Mouse (Mus musculus): ENCODE results near the gene Gm47791. TPM values are rescaled to one million over a fixed set of nuclear protein-coding genes. Genes with fewer than 3 reads are reported as not detected.

The Gm47791 gene
- not detected in 2 replicates for polyA plus RNA-seq (2012; rRNA removed)

DNA sequence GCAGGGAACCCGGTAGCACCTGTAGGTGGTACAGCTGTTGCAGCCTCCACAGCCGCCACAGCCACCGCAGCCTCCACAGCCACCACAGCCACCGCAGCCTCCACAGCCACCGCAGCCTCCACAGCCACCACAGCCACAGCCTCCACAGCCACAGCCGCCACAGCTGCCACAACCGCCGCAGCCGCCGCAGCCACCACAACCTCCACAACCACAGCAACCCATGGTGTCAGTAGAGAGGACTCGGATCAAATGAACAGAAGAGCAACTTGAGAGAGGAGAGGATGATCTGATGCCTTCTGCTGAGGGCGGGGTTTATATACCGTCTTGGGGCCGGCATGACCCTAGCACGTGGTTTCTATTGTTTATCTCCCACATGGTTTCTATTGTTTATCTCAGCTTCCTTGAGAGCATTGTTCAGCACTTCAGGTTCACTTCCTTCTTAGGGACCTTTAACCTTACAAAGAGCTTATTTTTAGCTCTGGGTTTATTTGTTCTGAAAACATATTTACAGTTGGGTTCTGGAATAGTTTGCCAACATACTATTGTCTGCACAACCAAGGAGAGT is at the start of gene Gm47791:
Gm47791 (minus strand) TSS at position 222 of the 565 bp plus-strand sequence.
- no peak for DNase-seq (ENCODE audit: low read depth)

DNA sequence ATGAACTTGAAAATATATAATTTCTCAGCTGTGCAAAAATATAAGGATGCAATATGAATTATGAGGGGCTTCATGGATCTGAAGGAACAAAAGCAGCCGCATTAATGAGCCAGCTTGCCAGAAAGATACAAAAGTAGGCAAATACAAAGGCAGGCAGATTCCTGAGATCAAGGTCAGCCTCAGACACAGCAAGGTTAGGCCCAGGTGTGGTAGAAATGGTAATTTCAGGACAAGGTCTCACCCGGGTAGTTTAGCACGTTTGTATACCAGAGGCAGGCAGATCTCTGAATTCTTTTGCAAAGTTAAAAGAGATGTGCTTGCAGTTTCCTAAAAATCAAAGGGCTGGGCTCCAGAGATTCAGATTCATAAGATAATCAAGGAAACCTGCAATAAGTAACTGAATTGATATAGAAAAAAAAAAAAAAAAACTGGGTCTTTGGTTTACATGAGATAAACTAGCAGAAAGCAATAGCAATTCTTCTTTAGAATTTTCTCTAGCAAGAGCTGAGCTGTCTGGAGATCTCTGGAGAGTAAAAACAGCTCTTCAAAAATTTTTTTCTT is 49.7 kb upstream of the Gm47791 start:
- no peak for DNase-seq (ENCODE audit: low read depth)

DNA sequence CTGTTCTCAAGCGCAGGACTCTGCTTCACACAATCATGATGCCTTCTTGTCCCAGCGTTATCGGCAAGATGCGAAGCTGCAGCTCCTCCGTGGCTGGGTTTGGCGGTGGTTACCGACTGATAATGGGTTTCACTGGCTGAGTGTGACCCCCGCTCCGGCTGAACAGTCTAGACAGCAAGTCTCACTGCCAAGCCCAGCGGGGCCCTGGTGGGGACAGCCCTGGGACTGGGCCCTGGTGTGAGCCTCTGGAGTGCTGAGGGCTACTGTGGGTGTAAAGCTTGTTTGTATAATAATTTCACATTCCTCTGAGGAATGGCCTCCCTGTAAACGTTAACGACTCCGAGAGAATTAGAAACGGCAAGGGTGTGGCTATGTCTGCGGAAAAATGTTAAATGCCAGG is 49.1 kb upstream of the Gm47791 start:
- DNase-seq (ENCODE audit: low read depth): no peak

DNA sequence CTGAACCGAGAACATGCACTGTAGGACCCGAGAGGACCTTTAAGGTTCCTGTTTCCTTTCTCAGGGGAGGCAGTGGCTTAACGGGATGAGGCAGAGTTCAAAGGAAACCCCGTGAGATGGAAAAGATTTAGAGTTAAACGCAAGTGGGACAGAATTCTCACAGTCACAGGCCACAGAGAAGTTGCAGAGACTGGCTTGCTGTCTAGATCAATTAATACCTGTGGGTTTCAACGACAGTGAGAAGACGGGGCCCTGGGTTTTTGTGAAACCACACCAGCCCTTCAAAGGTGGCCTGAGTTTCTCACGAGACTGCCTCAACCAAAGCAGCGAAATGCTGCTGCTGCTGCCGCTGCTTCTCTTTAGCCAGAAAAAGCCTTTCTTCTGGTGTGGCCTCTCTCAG is 48.3 kb upstream of the Gm47791 start:
- no peak for DNase-seq (ENCODE audit: low read depth)

DNA sequence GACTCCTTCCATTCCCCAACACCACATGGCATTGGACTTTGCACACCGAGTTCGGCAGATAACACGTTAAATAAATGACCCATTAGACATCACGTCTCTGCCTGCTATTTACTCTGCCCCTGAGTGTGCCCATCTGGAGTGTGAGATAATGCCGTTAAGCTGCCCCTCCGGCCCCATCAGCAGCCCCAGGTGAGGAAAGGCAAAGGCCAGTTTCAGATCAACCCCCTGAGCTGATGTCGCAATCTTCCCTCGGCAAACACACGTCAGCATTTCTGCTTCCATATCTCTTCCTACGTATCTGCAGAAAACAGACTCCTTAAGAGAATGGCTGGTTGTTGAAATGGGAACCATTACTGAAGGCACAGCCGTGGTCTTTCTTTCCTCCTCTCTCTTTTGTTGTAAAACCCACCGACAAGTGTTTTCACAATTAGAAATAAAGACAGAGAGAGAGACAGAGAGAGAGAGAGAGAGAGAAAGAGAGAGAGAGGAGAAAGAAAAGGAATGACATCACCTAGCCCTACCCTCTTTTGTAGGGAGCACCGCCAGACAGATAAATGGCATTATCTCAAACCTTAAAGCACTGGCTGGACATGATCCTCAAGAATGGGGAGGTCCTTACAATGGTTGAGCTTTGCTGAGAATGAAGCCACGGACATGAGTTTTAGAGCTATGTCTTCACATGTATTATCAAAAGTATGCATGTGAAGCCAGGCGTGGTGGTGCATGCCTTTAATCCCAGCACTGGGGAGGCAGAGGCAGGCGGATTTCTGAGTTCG is 45.1 kb upstream of the Gm47791 start:
- no peak for DNase-seq (ENCODE audit: low read depth)

DNA sequence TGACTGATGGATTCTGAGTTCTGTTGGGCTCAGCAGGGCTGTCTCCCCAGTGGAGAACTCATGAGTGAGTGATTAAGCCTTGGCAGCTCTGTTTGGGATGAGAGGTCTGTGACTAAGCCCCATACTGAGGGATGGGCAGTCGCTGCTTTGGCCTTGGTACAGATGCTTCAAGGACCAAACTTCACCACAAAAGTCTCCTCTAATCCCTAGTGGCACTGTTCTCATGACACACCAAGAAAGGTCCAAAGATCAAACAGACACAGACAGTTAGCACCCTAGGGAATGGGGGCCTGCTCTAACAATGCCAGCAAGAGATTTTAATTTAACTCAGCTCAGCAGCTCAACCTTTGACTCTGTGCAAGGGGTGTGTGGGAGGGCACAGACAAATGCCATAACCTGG is 40.7 kb upstream of the Gm47791 start:
- DNase-seq (ENCODE audit: low read depth): no peak

DNA sequence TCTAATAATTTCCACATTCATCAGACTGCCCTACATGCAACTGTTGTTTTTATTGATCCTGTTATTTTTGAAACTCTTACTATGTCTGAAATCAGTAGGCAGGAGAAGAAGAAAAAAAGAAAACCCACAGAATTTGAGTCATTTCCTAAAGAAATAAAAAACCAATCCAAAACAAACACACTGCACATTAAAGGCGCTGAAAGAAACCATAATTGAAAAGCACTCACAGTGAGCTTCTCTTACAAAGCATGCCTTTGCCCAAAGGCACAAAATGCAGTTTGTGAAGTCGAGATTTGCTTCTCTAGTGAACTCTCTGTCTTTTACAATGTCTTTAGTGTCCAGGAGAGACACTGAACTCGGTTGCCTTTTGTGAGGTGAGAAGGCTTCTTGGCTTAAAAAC is 37.5 kb upstream of the Gm47791 start:
- no peak for DNase-seq (ENCODE audit: low read depth)

DNA sequence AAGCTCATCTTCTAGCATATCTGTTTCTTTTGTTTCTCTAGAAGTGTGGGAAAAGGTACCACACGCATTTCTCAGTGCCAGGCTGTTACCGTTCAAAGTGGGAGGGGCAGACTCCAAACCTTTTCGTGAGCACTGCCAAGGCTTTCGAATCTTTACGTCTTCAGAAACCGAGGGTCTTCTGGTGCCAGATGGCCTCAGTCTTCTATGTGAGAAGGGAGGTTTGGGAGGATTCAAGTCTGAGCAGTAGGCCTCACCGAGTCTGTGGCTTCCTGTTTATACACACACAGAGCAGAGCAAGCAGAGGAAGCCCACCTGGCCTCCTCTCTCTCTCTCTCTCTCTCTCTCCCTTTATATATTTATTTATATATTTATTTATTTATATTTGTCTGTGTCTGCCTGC is 36.2 kb upstream of the Gm47791 start:
- DNase-seq (ENCODE audit: low read depth): no peak

DNA sequence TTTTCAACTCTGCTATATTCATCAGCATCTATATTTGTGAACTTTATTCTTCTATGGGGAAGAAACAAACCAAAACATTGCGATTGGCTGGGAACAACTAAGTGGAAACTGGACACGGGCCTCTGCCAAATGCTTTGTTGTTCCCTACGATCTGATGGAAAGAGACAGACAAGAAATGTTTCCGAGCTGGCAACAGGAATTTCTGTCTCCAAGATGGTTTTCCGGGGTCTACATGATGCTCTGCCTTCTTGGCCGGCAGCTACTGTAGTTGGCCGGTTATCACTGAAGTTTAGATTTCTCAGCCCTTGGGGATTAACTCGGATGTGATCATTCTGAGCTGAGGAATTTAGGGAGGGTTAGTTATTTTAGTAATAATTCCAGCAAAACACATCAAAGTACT is 35.3 kb upstream of the Gm47791 start:
- no peak for DNase-seq (ENCODE audit: low read depth)

DNA sequence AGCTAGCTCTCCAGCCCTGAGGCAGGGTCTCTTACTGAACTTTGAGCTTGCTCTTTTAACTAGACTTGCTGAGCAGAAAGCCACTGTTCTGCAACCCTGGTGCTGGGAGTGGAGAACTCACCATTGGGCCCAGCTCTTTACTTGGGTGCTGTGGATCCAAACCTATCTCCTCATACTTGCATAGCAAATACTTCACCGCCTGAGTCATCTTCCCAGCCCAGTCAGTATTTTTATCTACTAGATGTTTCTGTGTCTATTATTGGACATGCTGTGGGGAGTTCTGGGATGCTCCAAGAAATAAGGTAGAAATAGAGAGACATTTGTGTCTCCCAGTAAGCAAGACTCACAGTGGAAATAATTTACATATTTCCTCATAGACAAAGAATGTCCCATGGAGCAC is 33.0 kb upstream of the Gm47791 start:
- no peak for DNase-seq (ENCODE audit: low read depth)

DNA sequence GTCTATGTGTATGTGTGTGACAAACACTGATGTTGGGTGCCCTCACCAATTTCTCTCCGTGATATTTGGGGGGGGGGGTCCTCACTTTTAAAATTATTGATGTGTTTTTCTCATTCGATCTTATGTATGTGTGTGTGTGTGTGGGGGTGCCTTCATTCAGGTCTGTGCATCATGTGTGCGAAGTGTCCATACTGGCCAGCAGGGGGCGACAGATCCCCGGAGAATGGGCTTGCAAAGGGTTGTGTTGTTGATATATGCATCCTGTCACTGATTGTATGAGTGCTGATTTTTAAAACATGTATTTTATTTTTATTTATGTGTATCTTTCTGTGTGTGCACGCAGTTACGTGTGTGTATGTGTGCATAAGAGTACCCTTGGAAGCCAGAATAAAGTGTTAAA is 32.6 kb upstream of the Gm47791 start:
- DNase-seq (ENCODE audit: low read depth): no peak

DNA sequence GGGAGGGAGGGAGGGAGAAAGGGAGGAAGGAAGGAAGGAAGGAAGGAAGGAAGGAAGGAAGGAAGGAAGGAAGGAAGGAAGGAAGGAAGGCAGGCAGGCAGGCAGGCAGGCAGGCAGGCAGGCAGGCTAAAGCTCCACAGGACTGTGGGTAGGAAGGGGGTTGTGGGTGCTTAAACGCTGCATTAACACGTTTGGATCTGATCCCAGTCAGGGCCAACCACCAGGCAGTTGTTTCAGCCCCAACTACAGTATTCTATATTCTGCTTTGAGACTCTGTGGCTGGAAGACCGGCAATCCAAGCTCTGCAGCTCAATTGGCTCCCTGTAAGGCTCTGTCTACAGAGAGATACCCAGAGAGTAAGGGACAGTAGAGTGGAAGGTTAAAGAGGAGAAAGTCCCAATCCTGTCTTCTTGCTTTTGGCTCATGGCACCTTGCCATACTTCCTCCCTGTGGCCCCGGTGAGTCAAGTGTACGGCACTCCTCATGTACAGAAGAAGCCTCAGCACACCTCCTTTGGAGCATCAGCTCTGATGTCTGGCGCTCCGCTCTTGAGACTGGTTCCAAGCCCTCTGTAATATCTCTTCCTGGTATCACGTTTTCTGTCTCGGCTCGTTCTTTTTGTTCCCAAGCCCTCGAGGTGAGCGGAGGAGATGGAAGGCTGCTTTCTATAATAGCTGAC is 30.2 kb upstream of the Gm47791 start:
- no peak for DNase-seq (ENCODE audit: low read depth)

DNA sequence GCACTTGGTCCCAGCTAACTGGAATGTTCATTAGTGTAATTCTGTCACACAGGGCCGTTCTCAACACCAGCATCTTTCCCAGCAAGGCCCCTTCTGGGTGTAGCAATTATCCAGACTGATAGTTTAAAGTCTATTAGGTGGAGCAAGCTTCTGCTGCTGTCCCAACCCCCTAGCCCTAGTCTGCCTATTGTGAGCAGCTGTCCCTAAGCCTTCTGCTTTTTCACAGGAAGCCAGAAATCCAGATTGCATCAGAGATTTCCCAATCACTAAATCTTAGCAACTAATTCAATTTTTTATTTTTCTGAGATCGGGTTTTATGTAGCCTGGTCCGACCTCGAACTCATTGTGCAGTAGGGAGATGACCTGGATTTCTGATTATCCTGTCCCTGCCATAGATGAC is 27.9 kb upstream of the Gm47791 start:
- no peak for DNase-seq (ENCODE audit: low read depth)

DNA sequence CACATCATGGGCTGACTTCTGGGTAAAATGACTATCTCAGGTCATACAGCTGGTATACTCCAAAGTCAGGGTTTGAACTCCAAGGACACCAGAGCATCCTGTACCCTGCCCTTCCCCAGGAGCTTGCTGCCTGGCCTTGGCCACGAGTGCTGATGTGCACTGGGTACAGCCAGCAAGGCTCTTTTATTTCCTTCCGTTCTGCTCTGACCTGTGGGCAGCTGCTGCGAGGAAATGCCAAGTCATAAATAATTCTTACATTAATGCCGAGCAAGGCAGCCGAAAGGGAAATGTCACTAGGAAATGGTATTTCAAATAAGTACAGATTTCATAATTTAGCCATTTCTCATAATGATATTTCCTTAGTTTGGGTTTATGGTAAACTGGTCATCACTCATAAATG is 27.3 kb upstream of the Gm47791 start:
- no peak for DNase-seq (ENCODE audit: low read depth)

DNA sequence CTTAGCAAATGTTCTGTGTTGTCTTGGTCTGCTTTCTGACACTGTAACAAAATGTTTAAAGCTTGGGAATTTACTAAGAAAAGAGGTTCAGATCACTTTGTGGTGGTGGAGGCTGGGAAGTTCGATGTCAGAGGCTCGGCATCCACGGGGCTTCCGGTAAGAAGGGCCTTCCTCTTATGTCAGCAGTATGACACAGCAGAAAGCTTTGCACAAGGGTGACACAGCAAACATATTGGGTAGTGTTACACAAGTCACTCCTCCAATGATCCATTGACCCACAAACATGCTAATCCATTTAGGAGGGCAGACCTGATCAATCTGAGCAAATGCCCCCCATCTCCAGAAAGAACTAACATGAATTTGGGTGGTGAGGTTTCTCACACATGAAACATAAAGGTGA is 26.0 kb upstream of the Gm47791 start:
- no peak for DNase-seq (ENCODE audit: low read depth)

DNA sequence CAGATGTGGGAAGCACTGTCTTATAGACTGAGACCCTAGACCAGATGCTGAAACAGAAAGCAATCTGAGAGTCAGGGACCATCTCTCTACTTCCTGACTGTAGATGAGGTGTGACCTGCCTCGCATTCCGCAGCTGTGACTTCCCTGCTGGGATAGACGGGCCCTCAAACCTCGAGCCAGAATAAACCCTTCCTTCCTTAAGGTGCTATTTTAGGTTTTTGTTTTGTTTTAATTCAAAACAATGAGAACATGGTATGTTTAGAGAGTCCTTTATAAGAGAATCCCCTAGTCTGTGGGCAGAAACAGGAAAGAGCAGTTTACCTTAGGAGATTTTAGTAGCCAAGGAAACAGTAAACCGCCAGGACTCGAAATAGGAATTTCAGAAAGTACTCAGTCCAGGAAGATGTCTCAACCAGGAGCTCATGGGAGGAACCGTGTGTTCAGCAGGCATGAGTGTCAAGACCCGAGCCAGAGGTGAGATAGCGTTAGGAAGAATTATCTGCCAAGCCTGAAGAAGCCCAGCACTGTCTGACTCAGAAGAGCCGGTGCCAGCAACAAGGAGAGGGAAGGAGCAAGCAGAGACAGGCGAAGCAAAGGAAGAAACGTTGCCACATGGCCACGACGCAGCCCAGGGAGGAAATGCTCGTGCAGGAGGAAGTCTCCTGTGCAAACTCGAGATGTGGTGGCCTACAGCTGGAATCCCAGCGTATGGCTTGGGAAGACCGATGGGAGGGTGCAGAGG is 24.8 kb upstream of the Gm47791 start:
- DNase-seq (ENCODE audit: low read depth): no peak

DNA sequence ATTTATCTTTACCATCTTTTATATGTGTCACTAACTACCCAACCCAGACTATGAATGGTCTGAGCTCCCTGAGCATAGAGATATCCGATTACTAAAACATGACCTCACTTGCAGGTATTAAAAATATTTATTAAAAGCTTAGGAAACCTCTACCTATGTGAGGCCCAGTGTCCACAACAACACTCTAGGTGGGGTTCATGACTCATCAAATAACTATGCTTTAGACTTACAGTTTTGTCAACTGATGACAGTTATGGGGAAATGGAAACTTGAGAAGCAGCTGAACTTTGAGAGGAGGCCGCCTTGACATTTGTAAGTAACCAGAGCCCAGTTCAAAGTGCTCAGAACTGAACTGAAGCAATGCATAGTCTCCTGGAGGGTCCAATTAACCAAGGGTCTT is 24.2 kb upstream of the Gm47791 start:
- no peak for DNase-seq (ENCODE audit: low read depth)

DNA sequence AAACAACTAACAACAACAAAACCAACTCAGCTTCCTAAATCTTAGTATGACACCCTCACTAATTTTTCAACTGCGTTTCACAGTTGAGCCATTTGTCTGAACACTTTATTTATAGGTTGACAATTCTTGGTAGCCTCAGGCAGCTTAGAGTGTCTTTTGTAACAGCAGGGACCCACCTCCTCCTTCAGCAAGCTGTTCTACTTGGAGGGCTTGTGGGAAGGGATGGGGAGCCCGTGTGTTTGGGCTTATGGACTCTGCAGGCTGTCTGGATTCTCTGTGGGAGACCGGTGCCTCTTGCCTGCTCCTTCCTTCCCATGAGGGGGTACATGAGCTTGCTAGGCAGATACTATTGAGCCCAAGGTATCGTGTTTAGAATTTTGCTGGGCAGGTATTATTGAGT is 22.9 kb upstream of the Gm47791 start:
- DNase-seq (ENCODE audit: low read depth): no peak

DNA sequence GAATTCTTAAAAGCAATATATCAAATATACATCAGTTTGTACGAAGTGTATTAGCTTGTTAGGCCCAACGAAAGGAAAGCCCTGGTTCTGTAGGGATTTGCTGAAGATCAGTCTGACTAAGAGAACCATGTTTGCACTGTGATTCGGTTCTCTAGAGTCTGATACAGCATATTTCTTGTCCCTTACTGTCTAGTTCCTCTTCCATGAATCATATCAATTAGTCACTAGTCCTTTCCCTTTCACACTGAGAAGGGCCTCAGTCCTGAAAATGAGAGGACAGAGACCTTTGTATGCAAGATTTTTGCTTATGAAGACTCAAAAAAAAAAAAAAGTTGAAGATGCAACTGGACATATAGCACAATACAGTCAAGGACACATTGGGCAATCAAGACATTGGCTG is 22.1 kb upstream of the Gm47791 start:
- DNase-seq (ENCODE audit: low read depth): no peak

DNA sequence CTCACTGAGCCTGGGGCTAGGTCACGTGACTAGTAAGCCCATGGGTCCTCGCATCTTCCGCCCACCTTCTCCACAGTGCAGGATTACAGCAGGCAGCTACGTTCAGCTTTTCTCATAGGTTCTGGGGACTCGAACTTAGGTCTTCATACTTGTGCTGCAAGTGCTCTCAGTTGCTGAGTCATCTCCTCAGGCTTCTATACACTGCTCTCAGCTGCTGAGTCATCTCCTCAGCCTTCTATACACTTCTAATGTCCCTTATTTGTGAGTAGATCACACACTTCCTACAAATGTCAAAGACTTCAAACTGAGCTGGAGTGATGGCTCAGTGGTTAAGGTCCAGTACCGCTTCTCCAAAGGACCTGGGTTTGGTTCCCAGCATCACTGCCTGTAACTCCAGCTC is 21.2 kb upstream of the Gm47791 start:
- DNase-seq (ENCODE audit: low read depth): no peak

DNA sequence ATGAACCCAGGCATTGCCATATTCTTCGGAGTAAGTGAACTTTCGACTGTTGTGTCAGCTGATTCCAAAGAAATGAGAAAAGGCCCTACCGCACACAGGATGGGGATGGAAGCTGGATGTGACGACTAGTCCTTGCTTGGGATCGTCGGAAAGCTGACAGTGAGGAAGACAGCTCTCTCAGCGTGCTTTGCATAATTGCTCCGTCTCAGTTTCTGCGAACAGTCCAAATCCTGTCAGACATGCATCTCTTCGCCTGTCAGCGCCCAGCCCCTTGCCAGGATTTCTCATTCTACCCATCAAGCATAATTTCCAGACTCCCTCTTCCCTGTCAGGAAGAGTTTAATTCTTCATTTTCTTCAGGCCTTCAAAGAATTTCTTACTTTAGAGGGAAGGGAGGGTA is 20.1 kb upstream of the Gm47791 start:
- DNase-seq (ENCODE audit: low read depth): no peak

DNA sequence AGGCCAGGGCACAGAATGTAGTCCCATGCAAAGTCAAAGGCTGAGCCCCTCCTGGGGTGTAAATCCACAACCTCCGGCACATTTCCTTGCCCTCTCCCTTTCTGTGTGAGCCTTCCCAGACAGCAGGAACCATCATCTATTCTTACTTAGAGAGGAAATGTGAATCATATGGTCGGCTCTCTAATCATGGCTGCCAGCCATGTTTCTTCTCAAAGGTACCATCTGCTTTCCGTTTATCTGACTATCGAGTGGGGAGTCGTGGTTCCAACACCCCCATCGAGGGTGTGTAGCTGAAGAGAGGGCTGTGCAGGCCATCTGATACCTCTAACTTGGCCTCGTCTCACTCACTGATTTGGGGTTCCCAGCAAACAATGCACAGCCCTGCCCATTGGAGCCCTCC is 17.0 kb upstream of the Gm47791 start:
- DNase-seq (ENCODE audit: low read depth): no peak
